Mouse (Mus musculus) activated CD4-positive, CD25-positive, alpha-beta regulatory T cell (primary cell): ENCODE measurements around the gene Fibp. TPM values are rescaled to one million over a fixed set of nuclear protein-coding genes. Genes with fewer than 3 reads are reported as not detected.

Source experiments
- polyA plus RNA-seq, 2 experiments: library from polyadenylated mRNA; unstranded; fragments of 100-300 nt; shearing (Covaris generic); gene quantifications; one replicate each; pipeline ENCODE4 v1.2.1; 2017

The Fibp gene
- polyA plus RNA-seq: 100 to 1,000 TPM; 135 to 140 TPM

DNA sequence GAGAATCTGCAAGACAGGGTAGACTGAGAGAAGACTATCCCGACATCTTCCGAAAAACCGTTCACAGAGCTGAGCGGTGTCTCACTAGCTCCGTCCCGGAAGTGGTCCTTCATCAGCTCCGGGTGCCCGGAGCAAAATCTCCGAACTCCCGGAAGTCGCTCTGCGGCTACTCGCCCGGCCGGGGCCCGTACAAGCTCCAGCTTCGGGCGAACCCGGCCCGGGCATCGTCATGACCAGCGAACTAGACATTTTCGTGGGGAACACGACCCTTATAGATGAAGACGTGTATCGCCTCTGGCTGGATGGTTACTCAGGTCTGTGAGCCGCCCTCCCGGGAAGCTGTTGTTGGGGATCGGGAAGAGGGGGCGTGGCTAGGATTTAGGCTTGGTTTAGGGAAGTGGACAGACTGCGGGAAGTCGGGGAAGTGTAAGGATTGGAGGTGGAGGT, at the start of gene Fibp:
TSS of gene Fibp (plus strand) at position 151 of the 447 bp plus-strand sequence.

DNA sequence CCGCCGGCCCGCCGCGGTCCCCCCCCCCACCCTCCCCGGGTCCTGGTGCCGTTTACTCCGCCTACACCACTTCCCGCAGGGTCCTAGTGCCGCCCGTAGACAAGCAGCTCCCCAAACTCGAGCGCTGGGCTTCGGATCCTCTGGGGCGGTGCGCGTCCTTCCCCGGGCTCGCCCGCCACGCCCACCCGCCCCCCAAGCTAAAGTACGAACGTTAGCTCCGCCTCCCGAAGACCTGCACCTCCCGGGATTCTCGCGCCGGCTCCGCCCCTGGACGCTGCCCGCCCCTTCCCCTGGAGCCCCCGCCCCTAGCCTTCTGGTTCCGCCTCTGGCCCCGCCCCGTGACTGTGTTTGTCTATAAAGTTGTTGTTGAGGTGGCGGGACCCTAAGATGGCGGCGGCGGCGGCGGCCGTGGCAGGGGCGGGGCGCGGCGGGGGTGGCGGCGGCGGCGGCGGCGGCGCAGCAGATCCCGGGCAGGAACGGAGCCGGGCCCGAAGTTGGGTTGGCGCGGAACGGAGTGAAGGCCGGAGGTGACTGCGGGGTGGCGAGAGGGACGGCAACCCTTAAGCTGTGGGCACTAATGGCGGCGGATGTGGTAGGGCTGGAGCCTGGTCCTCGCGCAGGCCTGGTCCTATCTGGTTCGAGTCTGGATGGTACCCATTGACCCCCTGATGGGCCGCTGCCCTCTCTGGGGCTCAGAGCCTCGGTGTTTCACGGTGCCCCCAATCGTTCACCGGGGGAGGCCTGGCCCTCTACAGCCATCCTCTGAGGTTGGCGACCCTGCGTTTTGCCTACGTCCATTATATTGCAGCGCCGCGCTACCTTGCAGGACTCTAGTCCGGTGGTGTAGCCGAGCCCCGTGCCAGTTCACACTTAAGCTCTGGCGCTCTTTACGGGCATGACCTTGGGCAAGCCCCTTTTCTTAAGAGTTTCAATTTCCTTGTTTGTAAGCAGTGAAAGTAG, 35.4 kb upstream of the Fibp start, which contains the start of the genes Drap1 and AI837181:
TSS of gene Drap1 (minus strand) at position 198 of the 960 bp plus-strand sequence.
TSS of gene AI837181 (plus strand) at position 363 of the 960 bp plus-strand sequence.

DNA sequence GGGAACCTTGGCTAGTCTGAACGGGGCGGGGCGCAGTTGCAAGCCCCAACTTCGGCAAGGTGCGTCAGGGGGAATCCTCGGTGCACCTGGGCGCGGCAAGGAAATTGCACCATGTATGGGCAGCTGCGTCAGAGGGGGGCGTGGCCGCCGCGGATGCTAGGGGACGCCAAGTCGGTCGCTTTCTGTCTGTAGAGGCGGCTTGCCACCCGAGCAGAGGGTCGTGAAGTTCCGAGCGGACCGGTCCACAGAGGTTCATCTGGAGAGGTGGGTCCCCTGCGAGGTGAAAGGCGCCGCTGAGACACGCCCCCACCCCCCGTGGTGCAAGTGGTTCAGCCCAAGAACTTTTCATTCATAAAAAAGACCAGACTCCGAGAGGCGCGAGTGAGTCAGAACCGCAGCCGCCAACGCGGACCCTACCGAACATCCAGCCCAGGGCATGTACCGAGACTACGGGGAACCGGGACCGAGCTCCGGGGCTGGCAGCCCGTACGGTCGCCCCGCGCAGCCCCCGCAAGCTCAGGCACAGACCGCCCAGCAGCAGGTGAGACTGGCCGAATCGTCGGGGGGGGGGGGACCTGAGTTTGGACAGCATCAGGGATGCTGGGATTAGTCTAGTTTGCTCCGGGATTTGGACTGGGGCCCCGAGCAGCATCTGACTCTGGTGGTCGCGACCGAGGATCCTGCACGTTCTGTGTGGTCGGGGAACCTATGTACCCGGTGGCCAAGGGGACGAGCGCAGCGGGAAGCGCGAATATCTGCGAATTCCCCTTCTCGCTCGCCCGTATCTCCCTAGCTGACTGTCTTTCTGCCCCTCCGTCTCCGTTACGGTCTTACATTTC, 12.7 kb upstream of the Fibp start, which contains the start of gene Fosl1:
TSS of gene Fosl1 (plus strand) at position 33 of the 839 bp plus-strand sequence.

DNA sequence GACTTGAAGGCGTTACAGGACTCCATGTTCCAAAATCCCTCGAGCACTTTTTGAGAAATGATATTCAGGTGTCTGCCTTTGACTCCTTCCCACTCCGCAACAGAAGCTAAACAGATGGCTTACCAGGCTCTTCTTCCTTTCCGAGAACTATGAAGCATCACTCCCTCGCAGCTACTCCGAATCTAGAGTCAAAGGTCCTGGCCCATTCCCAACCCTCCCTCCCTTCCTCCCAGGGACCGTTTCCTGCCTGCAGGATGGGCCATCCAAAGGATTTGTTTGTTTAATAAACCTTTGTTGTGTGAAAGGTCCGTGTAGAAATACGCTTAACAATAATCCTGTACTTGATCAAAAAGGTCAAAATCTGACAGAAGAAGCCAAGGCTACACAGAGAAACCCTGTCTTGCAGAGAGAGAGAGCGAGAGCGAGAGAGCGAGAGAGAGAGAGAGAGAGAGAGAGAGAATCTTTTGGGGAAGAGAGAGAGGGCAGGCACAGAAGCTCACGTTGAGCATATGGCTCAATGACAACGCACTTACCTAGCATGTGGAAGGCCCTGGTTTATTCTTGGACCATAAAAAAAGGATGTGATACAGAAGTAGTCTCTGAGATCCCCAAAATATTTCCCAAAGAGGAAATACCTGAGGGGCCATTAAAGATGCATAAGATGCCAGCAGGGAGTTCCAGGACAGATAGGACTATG, 2.5 kb upstream of the Fibp start, which contains the start of gene Ccdc85b:
TSS of gene Ccdc85b (minus strand) at position 149 of the 697 bp plus-strand sequence.

DNA sequence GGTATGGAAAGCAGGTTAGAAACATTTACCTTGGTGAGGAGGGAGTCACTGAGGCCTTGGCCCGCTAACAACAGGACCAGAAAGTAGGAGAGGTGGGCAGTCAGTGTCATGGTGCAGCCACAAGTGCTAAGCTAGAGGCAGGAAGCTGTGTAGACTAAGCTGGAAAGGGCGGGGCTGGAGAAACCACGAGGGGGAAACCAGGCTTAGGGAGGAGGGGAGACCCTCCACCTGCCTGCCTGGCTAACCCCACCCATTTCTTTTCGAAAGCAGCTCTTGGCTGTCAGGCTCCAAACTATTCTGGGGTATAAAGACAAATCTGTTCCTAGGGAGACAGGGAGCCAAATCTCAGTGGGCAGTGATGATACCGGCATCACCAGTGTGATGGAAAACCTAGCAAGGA, 8.0 kb downstream of the Fibp start, which contains the start of gene Ctsw:
TSS of gene Ctsw (minus strand) at position 134 of the 400 bp plus-strand sequence.

DNA sequence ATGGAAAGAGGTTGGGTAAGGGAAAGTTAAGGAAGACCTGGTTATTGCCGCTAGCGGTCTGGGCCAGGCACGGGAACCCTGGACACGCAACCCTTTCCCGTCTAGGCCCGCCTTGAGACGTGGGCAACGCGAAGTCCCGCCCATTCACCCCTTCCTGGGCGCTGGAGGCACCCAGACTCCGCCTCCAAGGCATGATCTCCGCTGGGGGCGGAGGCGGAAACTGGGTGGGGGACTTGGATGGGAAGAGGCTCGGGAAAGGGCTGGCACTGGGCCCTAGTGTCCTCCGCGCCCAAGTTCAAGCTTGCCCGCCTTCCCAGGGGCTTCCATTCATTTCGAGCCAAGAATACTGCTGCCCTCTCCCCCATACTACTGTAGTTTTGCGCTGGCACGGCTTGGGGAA, 13.3 kb downstream of the Fibp start, which contains the start of gene Efemp2:
TSS of gene Efemp2 (plus strand) at position 235 of the 400 bp plus-strand sequence.

GRCm38 (mm10) chr19:5487768-5488550, 27.5 kb downstream of the Fibp start, which contains the start of gene Mus81:
Gene Mus81, minus strand, starts transcription at chr19:5488402.

GRCm38 (mm10) chr19:5490313-5490897, 30.0 kb downstream of the Fibp start, which contains the start of gene Cfl1:
Gene Cfl1, plus strand, starts transcription at chr19:5490455.

GRCm38 (mm10) chr19:5503687-5504086, 43.3 kb downstream of the Fibp start, which contains the start of gene 1700020D05Rik:
Gene 1700020D05Rik, minus strand, starts transcription at chr19:5503787.

DNA sequence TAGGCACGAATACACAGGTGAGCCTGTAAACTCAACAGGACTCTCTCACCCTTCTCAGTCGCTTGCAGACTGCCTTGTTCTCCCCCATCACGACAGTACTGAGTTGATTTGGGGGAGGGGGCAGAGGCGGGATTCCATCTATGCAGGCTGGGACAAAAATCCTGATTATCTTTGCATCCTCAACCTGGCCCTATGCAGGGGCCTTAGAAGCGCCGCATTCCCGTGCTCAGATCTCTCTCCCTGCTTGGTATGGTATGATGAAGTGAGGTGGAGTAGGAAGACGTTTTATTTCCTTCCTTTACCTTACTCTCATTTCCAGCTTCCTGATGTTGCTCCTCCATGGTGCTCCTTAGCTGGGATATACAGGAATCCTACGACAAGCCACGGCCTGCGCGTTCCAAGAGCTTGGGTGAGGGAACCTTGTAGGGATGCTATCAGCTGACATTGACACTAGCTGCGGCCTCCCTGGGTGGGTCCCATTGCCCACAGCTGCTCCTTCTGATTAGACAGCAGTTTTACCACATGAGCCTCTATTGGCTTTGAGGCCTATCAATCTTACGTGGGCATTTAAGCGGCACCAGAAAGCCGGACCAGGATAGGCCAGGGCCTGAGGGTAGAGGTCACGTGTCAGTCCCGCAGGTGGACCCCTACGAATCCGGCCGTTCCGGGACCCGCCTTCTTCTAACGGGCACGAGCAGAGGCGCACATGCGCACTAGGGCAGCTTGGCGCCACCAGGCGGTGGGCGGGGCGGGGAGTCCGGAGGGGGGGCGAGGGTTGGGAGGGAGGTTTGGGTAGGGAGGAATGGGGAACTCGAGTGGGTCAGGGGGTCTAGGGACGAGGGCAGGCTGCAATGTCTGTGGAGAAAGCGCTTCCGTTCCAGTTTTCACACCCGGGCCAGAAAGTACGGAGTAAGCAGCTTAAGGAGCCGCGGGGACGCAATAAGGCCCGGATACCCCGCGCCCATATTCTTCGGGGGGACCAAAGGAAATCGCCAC, 49.9 kb downstream of the Fibp start, which contains the start of gene Snx32:
TSS of gene Snx32 (minus strand) at position 508 of the 996 bp plus-strand sequence.

Other genes with a start within 250 kb of the Fibp start
- 100 to 1,000 TPM in 1 of 2 experiments, 10 to 100 TPM in 1; 73.5 to 129 TPM for gene Pacs1, start 187.5 kb upstream of the Fibp start, polyA plus RNA-seq
- gene Sf3b2, start 165.2 kb upstream of the Fibp start, polyA plus RNA-seq: 100 to 1,000 TPM; 293 to 325 TPM
- gene Gal3st3, start 162.3 kb upstream of the Fibp start, polyA plus RNA-seq: under 1 TPM; 0.10 to 0.39 TPM
- gene Catsper1, start 124.9 kb upstream of the Fibp start, polyA plus RNA-seq: under 1 TPM in 1 of 2 experiments, not detected in 1; 0.07 TPM
- 1 to 10 TPM; 3.0 to 5.4 TPM for gene Cst6, start 111.0 kb upstream of the Fibp start, polyA plus RNA-seq
- 10 to 100 TPM; 51.1 to 61.3 TPM for gene Eif1ad, start 93.9 kb upstream of the Fibp start, polyA plus RNA-seq
- gene Banf1, start 93.4 kb upstream of the Fibp start, polyA plus RNA-seq: 100 to 1,000 TPM; 260 to 336 TPM
- gene Sart1, start 71.9 kb upstream of the Fibp start, polyA plus RNA-seq: 100 to 1,000 TPM; 177 to 178 TPM
- 1 to 10 TPM in 1 of 2 experiments, under 1 TPM in 1; 0.94 to 1.5 TPM for gene Tsga10ip, start 58.1 kb upstream of the Fibp start, polyA plus RNA-seq
- gene Drap1, start 35.6 kb upstream of the Fibp start, polyA plus RNA-seq: 100 to 1,000 TPM; 175 to 253 TPM
- gene AI837181, start 35.5 kb upstream of the Fibp start, polyA plus RNA-seq: 10 to 100 TPM; 35.9 to 38.9 TPM
- under 1 TPM in 1 of 2 experiments, not detected in 1; 0.10 TPM for gene Fosl1, start 13.1 kb upstream of the Fibp start, polyA plus RNA-seq
- 10 to 100 TPM; 10.6 to 11.9 TPM for gene Ccdc85b, start 2.7 kb upstream of the Fibp start, polyA plus RNA-seq
- 100 to 1,000 TPM; 166 to 186 TPM for gene Ctsw, start 7.9 kb downstream of the Fibp start, polyA plus RNA-seq
- 1 to 10 TPM; 1.6 to 3.1 TPM for gene Efemp2, start 13.3 kb downstream of the Fibp start, polyA plus RNA-seq
- gene Mus81, start 27.8 kb downstream of the Fibp start, polyA plus RNA-seq: 10 to 100 TPM; 56.5 to 60.6 TPM
- 1,000 to 10,000 TPM; 4,073 to 4,463 TPM for gene Cfl1, start 29.8 kb downstream of the Fibp start, polyA plus RNA-seq
- under 1 TPM in 1 of 2 experiments, not detected in 1; 0.22 TPM for gene 1700020D05Rik, start 43.2 kb downstream of the Fibp start, polyA plus RNA-seq
- gene Snx32, start 49.9 kb downstream of the Fibp start, polyA plus RNA-seq: 10 to 100 TPM; 10.7 to 22.0 TPM
- under 1 TPM in 1 of 2 experiments, not detected in 1; 0.57 TPM for gene Ovol1, start 100.0 kb downstream of the Fibp start, polyA plus RNA-seq
- gene Ap5b1, start 107.4 kb downstream of the Fibp start, polyA plus RNA-seq: 10 to 100 TPM; 11.7 to 22.5 TPM
- gene Rnaseh2c, start 141.3 kb downstream of the Fibp start, polyA plus RNA-seq: 100 to 1,000 TPM; 104 to 115 TPM
- gene Kat5, start 149.6 kb downstream of the Fibp start, polyA plus RNA-seq: 10 to 100 TPM; 37.2 to 37.4 TPM
- 100 to 1,000 TPM; 137 to 140 TPM for gene Rela, start 176.9 kb downstream of the Fibp start, polyA plus RNA-seq
- 100 to 1,000 TPM; 121 to 239 TPM for gene Sipa1, start 203.1 kb downstream of the Fibp start, polyA plus RNA-seq
- gene Map3k11, start 228.1 kb downstream of the Fibp start, polyA plus RNA-seq: 10 to 100 TPM; 47.3 to 58.7 TPM
- gene Pcnx3, start 228.3 kb downstream of the Fibp start, polyA plus RNA-seq: 10 to 100 TPM; 27.6 to 46.4 TPM
- gene Kcnk7, start 243.8 kb downstream of the Fibp start, polyA plus RNA-seq: 1 to 10 TPM; 2.7 to 4.0 TPM